Mouse (Mus musculus) left cerebral cortex, adult 9 months (tissue): Measurements from ENCODE around the gene Hist1h2ah.

Source experiments
- DNase-seq, 2 experiments: peaks; one replicate each; pipeline ENCODE4 v3.0.0; 2022; ENCODE audit warnings: low spot score in 2 of 2

Gene Hist1h2ah

GRCm38 (mm10) chr13:22013716-22014115 lies 21.7 kb downstream of the Hist1h2ah start:
- no peak for DNase-seq

GRCm38 (mm10) chr13:22009642-22010041 lies 25.7 kb downstream of the Hist1h2ah start, which contains the start of gene Prss16:
Gene Prss16, minus strand, starts transcription at chr13:22009742.
- DNase-seq, result no peak

- DNase-seq, result no peak
Observed at GRCm38 (mm10) chr13:22008707-22009106, 26.7 kb downstream of the Hist1h2ah start.

- no peak for DNase-seq
Observed at GRCm38 (mm10) chr13:22007872-22008271, 27.5 kb downstream of the Hist1h2ah start.

- no peak for DNase-seq
Observed at GRCm38 (mm10) chr13:22007121-22007510, 28.3 kb downstream of the Hist1h2ah start.

GRCm38 (mm10) chr13:22006334-22007120 lies 28.8 kb downstream of the Hist1h2ah start:
- no peak for DNase-seq

- DNase-seq, result peak in 1 of 2 experiments; percentile 19
Observed at GRCm38 (mm10) chr13:22005605-22006333, 29.6 kb downstream of the Hist1h2ah start.

GRCm38 (mm10) chr13:22001823-22002222 lies 33.5 kb downstream of the Hist1h2ah start:
- DNase-seq, result no peak

- no peak for DNase-seq
Observed at GRCm38 (mm10) chr13:22001346-22001745, 34.0 kb downstream of the Hist1h2ah start.

GRCm38 (mm10) chr13:21999147-21999546 lies 36.2 kb downstream of the Hist1h2ah start:
- no peak for DNase-seq

GRCm38 (mm10) chr13:21998412-21998811 lies 37.0 kb downstream of the Hist1h2ah start:
- no peak for DNase-seq

GRCm38 (mm10) chr13:21997821-21998220 lies 37.5 kb downstream of the Hist1h2ah start:
- DNase-seq, result no peak

GRCm38 (mm10) chr13:21997201-21997820 lies 38.1 kb downstream of the Hist1h2ah start:
- DNase-seq, result no peak

- DNase-seq, result no peak
Observed at GRCm38 (mm10) chr13:21996840-21997185, 38.6 kb downstream of the Hist1h2ah start.

GRCm38 (mm10) chr13:21996101-21996839 lies 39.1 kb downstream of the Hist1h2ah start:
- no peak for DNase-seq

GRCm38 (mm10) chr13:21995331-21995914 lies 39.9 kb downstream of the Hist1h2ah start:
- DNase-seq, result no peak

GRCm38 (mm10) chr13:21994896-21995295 lies 40.5 kb downstream of the Hist1h2ah start:
- DNase-seq, result no peak

GRCm38 (mm10) chr13:21993957-21994738 lies 41.2 kb downstream of the Hist1h2ah start:
- peak in 1 of 2 experiments; percentile 13 for DNase-seq

- no peak for DNase-seq
Observed at GRCm38 (mm10) chr13:21992550-21992949, 42.8 kb downstream of the Hist1h2ah start.
